Mouse (Mus musculus): ENCODE measurements around the gene Hprt. TPM values are rescaled to one million over a fixed set of nuclear protein-coding genes. Genes with fewer than 3 reads are reported as not detected.

Hprt gene
- polyA plus RNA-seq, 1 experiment from 2014 or later = 95.3 TPM

DNA sequence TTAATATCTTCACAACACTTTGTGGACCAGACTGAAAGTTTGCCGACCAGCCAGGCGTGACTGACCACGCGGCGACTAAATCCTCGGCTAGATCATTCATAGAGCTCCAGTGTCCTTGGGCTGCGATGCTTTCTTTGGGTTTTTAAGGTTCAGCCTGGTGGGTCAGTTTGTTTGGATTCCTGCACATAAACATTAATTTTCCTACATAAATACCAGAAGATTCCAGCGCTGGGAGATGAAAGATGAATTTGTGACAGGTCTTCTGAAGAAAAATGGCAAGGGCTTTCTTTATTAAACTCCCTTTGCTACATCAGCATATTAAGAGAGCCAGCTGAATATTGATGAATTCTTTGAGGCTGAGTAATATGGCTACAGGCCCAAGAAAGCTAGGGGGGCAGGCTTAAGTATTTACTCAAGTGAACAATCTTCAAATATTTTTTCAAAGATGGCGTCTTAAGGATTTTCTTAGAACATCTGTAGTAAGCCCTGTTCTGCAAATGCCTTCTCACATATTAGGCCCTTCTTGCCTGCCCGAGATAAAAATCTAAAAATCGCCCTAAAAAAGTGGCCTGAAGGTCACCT lies 71.6 kb downstream of the Hprt start:
- Histone ChIP-seq H3K9me3 (no peaks in the 10 kb centered on the region), H3K4me1 (peaks cover 5% of the 10 kb centered on the region), H3K4me2 (peak overlapping the region; percentile 63), H3K36me3 (no peaks in the 10 kb centered on the region), H3K9ac (no peak overlapping the region), H3K4me3 (0 out of 2 replicates have a peak overlapping the region, but pooled peaks have one; percentile 37), H3K27me3 (peaks cover 17% of the 10 kb centered on the region), H3K27ac (no peak overlapping the region)
- WGBS = 27% methylated on average over 11 of the region's 11 CpGs
- no peak for ATAC-seq (ENCODE audit: insufficient number of reproducible peaks, insufficient read depth, low FRiP score, low TSS enrichment, low read depth)

DNA sequence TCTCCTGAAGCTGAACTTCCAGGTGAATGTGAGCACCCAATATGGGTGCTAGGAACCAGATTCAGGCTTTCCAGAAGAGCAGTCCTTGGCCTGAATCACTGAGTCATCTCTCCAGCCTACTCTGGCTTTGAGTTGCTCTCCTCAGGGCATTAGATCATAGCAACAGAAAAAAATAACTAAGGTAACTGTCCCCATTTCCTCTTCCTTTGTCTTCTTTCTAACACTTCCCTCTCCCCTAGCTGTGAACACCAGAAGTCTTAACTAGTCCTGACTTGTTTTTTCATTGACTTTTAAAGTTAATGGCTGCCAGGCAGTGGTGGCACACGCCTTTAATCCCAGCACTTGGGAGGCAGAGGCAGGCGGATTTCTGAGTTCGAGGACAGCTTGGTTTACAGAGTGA lies 76.5 kb downstream of the Hprt start:
- H3K27me3 ChIP-seq = peaks cover 5% of the 10 kb centered on the region; the same call in 1 of the 2 replicates
- no peak for ATAC-seq (ENCODE audit: insufficient number of reproducible peaks, insufficient read depth, low FRiP score, low TSS enrichment, low read depth)
- H3K27ac ChIP-seq = no peak overlapping the region
- H3K4me3 ChIP-seq = no peak overlapping the region
- H3K36me3 ChIP-seq = no peaks in the 10 kb centered on the region
- H3K4me1 ChIP-seq = no peaks in the 10 kb centered on the region
- no peak overlapping the region for H3K4me2 ChIP-seq
- 80% methylated on average over 3 of the region's 3 CpGs for WGBS
- H3K9ac ChIP-seq = no peak overlapping the region
- H3K9me3 ChIP-seq = no peaks in the 10 kb centered on the region

MicroRNAs encoded within 50 kb of the gene (microRNA counts, 519-probe panel; counts per million panel counts)
- microRNA mmu-miR-322 (4,746 counts per million, percentile 94 among the panel's probes with 10 or more counts), microRNA mmu-miR-351 (1,694 counts per million, percentile 48 among the panel's probes with 10 or more counts), microRNA mmu-miR-450a-3p (236 counts per million, percentile 44 among the panel's probes with 10 or more counts), microRNA mmu-miR-450a-5p (4,400 counts per million, percentile 90 among the panel's probes with 10 or more counts), microRNA mmu-miR-450b-3p (1,079 counts per million, percentile 45 among the panel's probes with 10 or more counts), microRNA mmu-miR-450b-5p (236 counts per million, percentile 44 among the panel's probes with 10 or more counts), microRNA mmu-miR-503 (1,425 counts per million, percentile 46 among the panel's probes with 10 or more counts), microRNA mmu-miR-542-3p (2,681 counts per million, percentile 64 among the panel's probes with 10 or more counts), microRNA mmu-miR-542-5p (3,288 counts per million, percentile 75 among the panel's probes with 10 or more counts)

Small RNAs within 50 kb of the gene (microRNA-seq; reads per million reads assigned to microRNA genes)
- gene Mir322 (50,200 reads per million, percentile 99 among the genes with 10 or more reads in this experiment), gene Mir351 (4,365 reads per million, percentile 89 among the genes with 10 or more reads in this experiment), gene Mir450-1 (19.8 reads per million, percentile 35 among the genes with 10 or more reads in this experiment), gene Mir450-2 (14.6 reads per million, percentile 31 among the genes with 10 or more reads in this experiment), gene Mir450b (214 reads per million, percentile 63 among the genes with 10 or more reads in this experiment), gene Mir503 (1,075 reads per million, percentile 77 among the genes with 10 or more reads in this experiment), gene Mir542 (1,008 reads per million, percentile 76 among the genes with 10 or more reads in this experiment)

Other genes with a start within 250 kb of the Hprt start
- 0.40 TPM in 1 of 2 replicates, not detected in the other for gene Ccdc160, start 196.9 kb upstream of the Hprt start, polyA plus RNA-seq (2015; fragmentation: Nextera tagmentation; extraction: Ambion mirVana)
- 64.4 and 64.7 TPM in 2 replicates for gene Phf6, start 75.9 kb upstream of the Hprt start, polyA plus RNA-seq (2015; fragmentation: Nextera tagmentation; extraction: Ambion mirVana)